In genomic region chr11:108223154-108223553, GRCm38 (mm10) we compare ENCODE assay signal across 7 mouse cellular contexts.
DNase-seq lines count a peak whose midpoint lies in the region; ATAC-seq lines count a peak whose summit lies in the region.

No protein-coding gene starts in this region.

- DNase-seq in spleen, adult 18-20 months, result peak; percentile 43 to 48
- no peak for DNase-seq in spleen, adult 12 weeks (ENCODE audit: low spot score)
- no peak for DNase-seq in urinary bladder, postnatal 36 days (ENCODE audit: low spot score in 2 of 2)
- no peak for DNase-seq in urinary bladder, postnatal 10 days (ENCODE audit: low spot score)

- H3K27me3 ChIP-seq in limb, embryonic 12.5 days, result no peaks in the 10 kb centered on the region
- H3K27me3 ChIP-seq in neural tube, embryonic 15.5 days (replicated peaks), result no peaks in the 10 kb centered on the region

- peak; percentile 75 for ATAC-seq in granulocyte monocyte progenitor cell, adult 5-6 weeks (replicated peaks; ENCODE audit: poor library complexity, severe bottlenecking)
- no peak for ATAC-seq in limb, embryonic 12.5 days (ENCODE audit: insufficient number of reproducible peaks, insufficient read depth, low FRiP score, low TSS enrichment, low read depth)
- ATAC-seq in neural tube, embryonic 15.5 days (ENCODE audit: low FRiP score), result no peak

- WGBS in limb, embryonic 12.5 days, result 80% methylated on average over 6 of the region's 6 CpGs
- WGBS in neural tube, embryonic 15.5 days, result 75% methylated on average over 6 of the region's 6 CpGs

- peak overlapping the region; percentile 50; the same call in 1 of the 2 replicates for H3K27ac ChIP-seq in limb, embryonic 12.5 days
- peak overlapping the region; percentile 58 for H3K27ac ChIP-seq in neural tube, embryonic 15.5 days (replicated peaks)

- H3K4me1 ChIP-seq in limb, embryonic 12.5 days (replicated peaks), result peaks cover 14% of the 10 kb centered on the region
- peaks cover 56% of the 10 kb centered on the region for H3K4me1 ChIP-seq in neural tube, embryonic 15.5 days

- no peak overlapping the region for H3K4me3 ChIP-seq in limb, embryonic 12.5 days (replicated peaks)
- H3K4me3 ChIP-seq in neural tube, embryonic 15.5 days (replicated peaks), result no peak overlapping the region

- no peak overlapping the region for H3K9ac ChIP-seq in limb, embryonic 12.5 days (replicated peaks)
- no peak overlapping the region for H3K9ac ChIP-seq in neural tube, embryonic 15.5 days (replicated peaks)

- no peaks in the 10 kb centered on the region for H3K9me3 ChIP-seq in limb, embryonic 12.5 days
- H3K9me3 ChIP-seq in neural tube, embryonic 15.5 days (replicated peaks), result no peaks in the 10 kb centered on the region

- H3K36me3 ChIP-seq in limb, embryonic 12.5 days, result no peaks in the 10 kb centered on the region
- no peaks in the 10 kb centered on the region for H3K36me3 ChIP-seq in neural tube, embryonic 15.5 days

- no peak overlapping the region for H3K4me2 ChIP-seq in limb, embryonic 12.5 days
- H3K4me2 ChIP-seq in neural tube, embryonic 15.5 days, result no peak overlapping the region

Comparison
In these comparisons a context has a peak if more than half of its experiments do, and no peak if none do; other contexts are left out.
1. DNase-seq: peak in spleen, adult 18-20 months (2 of 2); none in spleen, adult 12 weeks (single experiment), urinary bladder, postnatal 36 days (0 of 2) and urinary bladder, postnatal 10 days (single experiment).